Mouse (Mus musculus): ENCODE measurements at regions not wholly inside any gene's neighbourhood (a gene's known extent, or its start where the extent isn't known, plus 50 kb on each side); places are given as distances from the start of the nearest gene placed in this dataset.

- DNase-seq (ENCODE audit: extremely low spot score in 1 of 2, low spot score in 1 of 2), result no peak
Measured at GRCm38 (mm10) chr16:25042669-25043440, 243.8 kb upstream of the Tprg start.

GRCm38 (mm10) chr16:25044637-25045036 is 242.0 kb upstream of the Tprg start:
- no peak for DNase-seq (ENCODE audit: extremely low spot score in 1 of 2, low spot score in 1 of 2)

GRCm38 (mm10) chr16:25047726-25048125 is 238.9 kb upstream of the Tprg start:
- DNase-seq (ENCODE audit: extremely low spot score in 1 of 2, low spot score in 1 of 2), result no peak

GRCm38 (mm10) chr16:25049928-25050510 is 236.6 kb upstream of the Tprg start:
- no peak for DNase-seq (ENCODE audit: extremely low spot score in 1 of 2, low spot score in 1 of 2)

GRCm38 (mm10) chr16:25051044-25051443 is 235.6 kb upstream of the Tprg start:
- DNase-seq (ENCODE audit: extremely low spot score in 1 of 2, low spot score in 1 of 2), result no peak

GRCm38 (mm10) chr16:25052428-25052827 is 234.2 kb upstream of the Tprg start:
- DNase-seq (ENCODE audit: extremely low spot score in 1 of 2, low spot score in 1 of 2), result no peak

- DNase-seq (ENCODE audit: extremely low spot score in 1 of 2, low spot score in 1 of 2), result no peak
Measured at GRCm38 (mm10) chr16:25052917-25053343, 233.7 kb upstream of the Tprg start.

- DNase-seq (ENCODE audit: extremely low spot score in 1 of 2, low spot score in 1 of 2), result no peak
Measured at GRCm38 (mm10) chr16:25054304-25054703, 232.3 kb upstream of the Tprg start.

GRCm38 (mm10) chr16:25055376-25055775 is 231.2 kb upstream of the Tprg start:
- DNase-seq (ENCODE audit: extremely low spot score in 1 of 2, low spot score in 1 of 2), result no peak

GRCm38 (mm10) chr16:25058051-25058747 is 228.4 kb upstream of the Tprg start:
- no peak for DNase-seq (ENCODE audit: extremely low spot score in 1 of 2, low spot score in 1 of 2)

GRCm38 (mm10) chr16:25058812-25059501 is 227.7 kb upstream of the Tprg start:
- peak; percentile 95 to 98 for DNase-seq (ENCODE audit: extremely low spot score in 1 of 2, low spot score in 1 of 2)

GRCm38 (mm10) chr16:25059504-25059992 is 227.1 kb upstream of the Tprg start:
- no peak for DNase-seq (ENCODE audit: extremely low spot score in 1 of 2, low spot score in 1 of 2)

GRCm38 (mm10) chr16:25060266-25060665 is 226.4 kb upstream of the Tprg start:
- DNase-seq (ENCODE audit: extremely low spot score in 1 of 2, low spot score in 1 of 2), result no peak

GRCm38 (mm10) chr16:25061631-25062030 is 225.0 kb upstream of the Tprg start:
- DNase-seq (ENCODE audit: extremely low spot score in 1 of 2, low spot score in 1 of 2), result no peak

- DNase-seq (ENCODE audit: extremely low spot score in 1 of 2, low spot score in 1 of 2), result no peak
Measured at GRCm38 (mm10) chr16:25063981-25064380, 222.6 kb upstream of the Tprg start.

GRCm38 (mm10) chr16:25064538-25064937 is 222.1 kb upstream of the Tprg start:
- peak; percentile 62 to 95 for DNase-seq (ENCODE audit: extremely low spot score in 1 of 2, low spot score in 1 of 2)

GRCm38 (mm10) chr16:25066822-25067221 is 219.8 kb upstream of the Tprg start:
- DNase-seq (ENCODE audit: extremely low spot score in 1 of 2, low spot score in 1 of 2), result no peak

GRCm38 (mm10) chr16:25067276-25068249 is 219.1 kb upstream of the Tprg start:
- DNase-seq (ENCODE audit: extremely low spot score in 1 of 2, low spot score in 1 of 2), result no peak

GRCm38 (mm10) chr16:25080811-25081210 is 205.8 kb upstream of the Tprg start:
- no peak for DNase-seq (ENCODE audit: extremely low spot score in 1 of 2, low spot score in 1 of 2)

GRCm38 (mm10) chr16:25083729-25084128 is 202.9 kb upstream of the Tprg start:
- DNase-seq (ENCODE audit: extremely low spot score in 1 of 2, low spot score in 1 of 2), result no peak

Measured in frontal cortex, adult 2 months (tissue).